In the genomic region with DNA sequence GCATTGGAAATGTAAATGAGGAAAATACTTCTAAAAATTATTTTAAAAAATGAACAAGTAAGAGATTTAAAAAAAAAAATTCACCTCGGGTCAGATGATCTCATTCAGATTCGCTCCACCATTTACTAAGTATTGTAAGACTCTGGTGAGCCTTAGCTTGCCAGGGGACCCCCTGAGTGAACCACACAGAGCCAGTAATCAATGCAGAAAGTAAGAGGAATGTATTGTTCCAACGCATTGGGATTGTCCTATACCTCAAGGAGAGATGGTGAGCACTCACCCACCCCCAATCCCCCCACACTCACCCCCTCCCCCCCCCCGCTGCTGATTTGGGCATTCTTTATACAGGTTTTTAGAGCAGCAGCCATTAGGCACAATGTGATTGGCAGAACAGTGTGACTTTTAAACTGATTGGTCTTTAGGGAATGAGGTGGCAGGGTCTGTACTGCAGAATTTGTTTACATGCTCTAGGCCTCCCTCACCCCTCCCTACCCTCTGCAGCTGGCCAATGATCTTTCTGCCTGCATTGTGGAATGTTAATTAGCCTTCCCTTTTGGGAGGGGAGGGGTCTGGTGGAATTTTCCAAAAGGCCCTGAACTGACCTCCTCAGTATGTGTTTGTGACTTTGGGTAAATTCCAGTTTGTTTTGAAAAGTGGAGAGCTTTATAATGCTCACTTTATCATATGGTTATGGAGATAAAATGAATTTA, we compare ENCODE assay signal across 13 mouse cellular contexts.
DNase-seq lines count a peak whose midpoint lies in the region; ATAC-seq and TF ChIP-seq lines count a peak whose summit lies in the region.
"Had no signal": no experiment of that assay in that cellular context is flagged by ENCODE, and none has a peak within 500 bp of the region (broad histone marks: within the 10 kb centered on the region; RNA-seq: fewer than 3 reads in every experiment).

No protein-coding gene starts in this region.

- WGBS in stomach, embryonic 14.5 days = 50% methylated on average over 3 of the region's 4 CpGs
- 61% methylated on average over 3 of the region's 4 CpGs for WGBS in stomach, postnatal 0 days
- 54% methylated on average over 3 of the region's 4 CpGs for WGBS in embryonic facial prominence, embryonic 10.5 days

- no peaks in the 10 kb centered on the region for H3K9me3 ChIP-seq in stomach, embryonic 14.5 days (ENCODE audit: control insufficient read depth, low read depth, low read length)
- no peaks in the 10 kb centered on the region for H3K9me3 ChIP-seq in stomach, postnatal 0 days (ENCODE audit: control insufficient read depth, low read length)
- no peaks in the 10 kb centered on the region for H3K9me3 ChIP-seq in embryonic facial prominence, embryonic 10.5 days

- H3K27me3 ChIP-seq in stomach, embryonic 14.5 days (ENCODE audit: control insufficient read depth, insufficient read depth, low read length) = no peaks in the 10 kb centered on the region
- H3K27me3 ChIP-seq in stomach, postnatal 0 days (ENCODE audit: control insufficient read depth, insufficient read depth, low read length) = no peaks in the 10 kb centered on the region
- no peaks in the 10 kb centered on the region for H3K27me3 ChIP-seq in embryonic facial prominence, embryonic 10.5 days (replicated peaks; ENCODE audit: low read depth, poor library complexity, severe bottlenecking)
- H3K27me3 ChIP-seq: CH12.LX had no signal

- H3K4me3 ChIP-seq in stomach, embryonic 14.5 days (ENCODE audit: low read depth, low read length) = no peak overlapping the region
- H3K4me3 ChIP-seq in stomach, postnatal 0 days (ENCODE audit: low read depth, low read length) = no peak overlapping the region
- no peak overlapping the region for H3K4me3 ChIP-seq in embryonic facial prominence, embryonic 10.5 days
- H3K4me3 ChIP-seq: gastrocnemius, adult 2 months had no signal

- H3K36me3 ChIP-seq in stomach, embryonic 14.5 days (ENCODE audit: control insufficient read depth, insufficient read depth, low read length) = no peaks in the 10 kb centered on the region
- H3K36me3 ChIP-seq in stomach, postnatal 0 days (ENCODE audit: control insufficient read depth, insufficient read depth, low read length) = no peaks in the 10 kb centered on the region
- no peaks in the 10 kb centered on the region for H3K36me3 ChIP-seq in embryonic facial prominence, embryonic 10.5 days (replicated peaks)

- peak; percentile 7 for DNase-seq in kidney, postnatal 10 days
- no peak for DNase-seq in kidney, adult 18-20 months
- no peak for DNase-seq in stomach, postnatal 0 days (ENCODE audit: low spot score)
- DNase-seq in embryonic facial prominence, embryonic 10.5 days (ENCODE audit: low spot score) = peak; percentile 43
- DNase-seq in gastrocnemius, postnatal 14 days = no peak
- no peak for DNase-seq in urinary bladder, adult 18-20 months (ENCODE audit: low spot score in 2 of 2)
- DNase-seq: cerebellum, adult 11 months; gastrocnemius, adult 2 months; heart, postnatal 4 days; liver; thymus, postnatal 36 days had no signal

- H3K9ac ChIP-seq in stomach, embryonic 14.5 days (replicated peaks; ENCODE audit: low read depth, low read length) = no peak overlapping the region
- no peak overlapping the region for H3K9ac ChIP-seq in stomach, postnatal 0 days (ENCODE audit: low read length)

- TF ChIP-seq CTCF in stomach, postnatal 0 days (IDR thresholded peaks at IDR 0.05; ENCODE audit: low read depth) = no peak

- no peaks in the 10 kb centered on the region for H3K4me1 ChIP-seq in stomach, embryonic 14.5 days (ENCODE audit: control insufficient read depth, insufficient read depth, low read length)
- H3K4me1 ChIP-seq in stomach, postnatal 0 days (replicated peaks; ENCODE audit: control insufficient read depth, insufficient read depth) = no peaks in the 10 kb centered on the region
- no peaks in the 10 kb centered on the region for H3K4me1 ChIP-seq in embryonic facial prominence, embryonic 10.5 days

- intact Hi-C loops in gastrocnemius, postnatal 14 days (cut with DNase I; ENCODE audit: low total_unique reads) = no loop called here

- no peak overlapping the region for H3K4me2 ChIP-seq in stomach, embryonic 14.5 days (replicated peaks; ENCODE audit: low read depth, low read length)
- no peak overlapping the region for H3K4me2 ChIP-seq in stomach, postnatal 0 days (replicated peaks; ENCODE audit: low read depth)

- no peak overlapping the region for H3K27ac ChIP-seq in stomach, embryonic 14.5 days (ENCODE audit: low read length)
- no peak overlapping the region for H3K27ac ChIP-seq in stomach, postnatal 0 days (replicated peaks)
- H3K27ac ChIP-seq in embryonic facial prominence, embryonic 10.5 days (replicated peaks) = no peak overlapping the region
- H3K27ac ChIP-seq: gastrocnemius, adult 2 months had no signal

- ATAC-seq in stomach, embryonic 14.5 days (ENCODE audit: insufficient number of reproducible peaks, insufficient read depth, low FRiP score, low read depth) = 0 out of 2 replicates have a peak, but pooled peaks have one; percentile 37
- ATAC-seq in stomach, postnatal 0 days (ENCODE audit: low FRiP score, low TSS enrichment) = no peak

- TF ChIP-seq EP300 in stomach, postnatal 0 days (optimal IDR thresholded peaks at IDR 0.05) = no peak

Comparison
In these comparisons a context has a peak if more than half of its experiments do, and no peak if none do; other contexts are left out.
1. DNase-seq: peak in kidney, postnatal 10 days (single experiment) and embryonic facial prominence, embryonic 10.5 days (single experiment); none in kidney, adult 18-20 months (single experiment), stomach, postnatal 0 days (single experiment), gastrocnemius, postnatal 14 days (single experiment) and urinary bladder, adult 18-20 months (0 of 2).